Mouse (Mus musculus) neural tube, embryonic 13.5 days (tissue): ENCODE data around the gene Cpsf7. TPM values are rescaled to one million over a fixed set of nuclear protein-coding genes. Genes with fewer than 3 reads are reported as not detected.
"Not testable (repeated sequence)": the region's sequence is repeated elsewhere in the genome, so short reads cannot be mapped to it uniquely, and the experiment has no call there.

Source experiments
- ATAC-seq: fragments of 200-750 bp; cut with Nextera tagmentation; 2 replicates; pipeline ENCODE4 v1.8.0; 2017; ENCODE audit warnings: low read depth, mild to moderate bottlenecking, moderate TSS enrichment, moderate library complexity
- H3K27ac ChIP-seq: fragments of 300-500 bp; sonication (generic); replicated peaks from 2 replicates; pipeline ENCODE4 v1.5.1; 2015; ENCODE audit warnings: moderate library complexity, mild to moderate bottlenecking, inconsistent platforms
- H3K27me3 ChIP-seq: fragments of 300-500 bp; sonication (generic); 2 replicates; pipeline ENCODE4 v1.6.1; 2015; ENCODE audit warnings: mild to moderate bottlenecking, inconsistent platforms
- H3K36me3 ChIP-seq: fragments of 300-500 bp; sonication (generic); 2 replicates; pipeline ENCODE4 v1.6.1; 2015; ENCODE audit warnings: mild to moderate bottlenecking, inconsistent platforms
- H3K4me1 ChIP-seq: fragments of 300-500 bp; sonication (generic); replicated peaks from 2 replicates; pipeline ENCODE4 v1.6.1; 2015; ENCODE audit warnings: inconsistent platforms
- H3K4me2 ChIP-seq: fragments of 300-500 bp; sonication (generic); 2 replicates; pipeline ENCODE4 v1.6.1; 2015; ENCODE audit warnings: inconsistent platforms, mild to moderate bottlenecking, moderate library complexity
- H3K4me3 ChIP-seq: fragments of 300-500 bp; sonication (generic); 2 replicates; pipeline ENCODE4 v1.5.1; 2015; ENCODE audit warnings: mild to moderate bottlenecking, inconsistent platforms
- H3K9ac ChIP-seq: fragments of 300-500 bp; sonication (generic); 2 replicates; pipeline ENCODE4 v1.6.1; 2015; ENCODE audit warnings: moderate library complexity, mild to moderate bottlenecking, inconsistent platforms
- H3K9me3 ChIP-seq: fragments of 300-500 bp; sonication (generic); 2 replicates; pipeline ENCODE4 v1.6.1; 2016; ENCODE audit warnings: inconsistent platforms
- WGBS: fragments of 180-500 bp; shearing (Covaris S2); methylation state at CpG from one replicate; pipeline ENCODE4 v1.1.7; 2015; 5-methylcytosine and 5-hydroxymethylcytosine counted together
- polyA plus RNA-seq: library from polyadenylated mRNA; unstranded; fragments of >200 nt; fragmentation: Nextera tagmentation; extraction: Ambion mirVana; gene quantifications from 2 replicates; pipeline ENCODE4 v1.2.1, GENCODE M21; 2015

Cpsf7 gene
- polyA plus RNA-seq, 1 experiment from 2014 or later, result 47.3 TPM

- Histone ChIP-seq H3K36me3 (peaks cover 10% of the 10 kb centered on the region; the same call in 1 of the 2 replicates), H3K27ac (no peak overlapping the region), H3K4me2 (peak overlapping the region; percentile 75), H3K9me3 (no peaks in the 10 kb centered on the region), H3K4me3 (peak overlapping the region; percentile 98; the same call in 1 of the 2 replicates), H3K4me1 (peaks cover 38% of the 10 kb centered on the region), H3K27me3 (no peaks in the 10 kb centered on the region), H3K9ac (peak overlapping the region; percentile 17; the same call in 1 of the 2 replicates)
- ATAC-seq, result no peak
- 83% methylated on average over 5 of the region's 5 CpGs for WGBS
Observed at GRCm38 (mm10) chr19:10523483-10524080, 1.5 kb upstream of the Cpsf7 start.

- peaks cover 38% of the 10 kb centered on the region for H3K4me1 ChIP-seq
- peak overlapping the region; percentile 98 for H3K27ac ChIP-seq
- WGBS, result under 1% methylated on average over 19 of the region's 19 CpGs
- H3K9ac ChIP-seq, result peak overlapping the region; percentile 99
- peak; percentile 82; the same call in 1 of the 2 replicates for ATAC-seq
- H3K9me3 ChIP-seq, result no peaks in the 10 kb centered on the region
- H3K4me2 ChIP-seq, result peak overlapping the region; percentile 75
- no peaks in the 10 kb centered on the region for H3K27me3 ChIP-seq
- H3K4me3 ChIP-seq, result peak overlapping the region; percentile 98
- peaks cover 10% of the 10 kb centered on the region; the same call in 1 of the 2 replicates for H3K36me3 ChIP-seq
Observed at GRCm38 (mm10) chr19:10524784-10525105, 321 bp upstream of the Cpsf7 start.

GRCm38 (mm10) chr19:10525910-10526309, 844 bp downstream of the Cpsf7 start, which contains the start of gene Sdhaf2:
Gene Sdhaf2 (minus strand): TSS chr19:10526142.
- WGBS, result 1% methylated on average over 11 of the region's 11 CpGs
- Histone ChIP-seq H3K4me1 (peaks cover 38% of the 10 kb centered on the region), H3K9me3 (no peaks in the 10 kb centered on the region), H3K27ac (peak within 1 kb of the TSS; percentile 98), H3K27me3 (no peaks in the 10 kb centered on the region), H3K4me3 (peak within 1 kb of the TSS; percentile 98), H3K36me3 (peaks cover 19% of the 10 kb centered on the region), H3K4me2 (peak within 1 kb of the TSS; percentile 75), H3K9ac (peak within 1 kb of the TSS; percentile 99)
- ATAC-seq, result peak; percentile 29; the same call in 1 of the 2 replicates

GRCm38 (mm10) chr19:10530082-10530481, 5.0 kb downstream of the Cpsf7 start:
- no peak overlapping the region for H3K4me3 ChIP-seq
- peaks cover 21% of the 10 kb centered on the region for H3K4me1 ChIP-seq
- no peak overlapping the region for H3K4me2 ChIP-seq
- H3K9ac ChIP-seq, result no peak overlapping the region
- no peak for ATAC-seq
- peaks cover 52% of the 10 kb centered on the region for H3K36me3 ChIP-seq
- H3K9me3 ChIP-seq, result no peaks in the 10 kb centered on the region
- H3K27me3 ChIP-seq, result no peaks in the 10 kb centered on the region
- no peak overlapping the region for H3K27ac ChIP-seq
- WGBS, result 96% methylated on average over 1 of the region's 1 CpGs

- H3K4me3 ChIP-seq, result no peak overlapping the region
- H3K9me3 ChIP-seq, result no peaks in the 10 kb centered on the region
- 96% methylated on average over 5 of the region's 5 CpGs for WGBS
- H3K27me3 ChIP-seq, result no peaks in the 10 kb centered on the region
- no peak overlapping the region for H3K9ac ChIP-seq
- no peaks in the 10 kb centered on the region for H3K4me1 ChIP-seq
- peaks cover 91% of the 10 kb centered on the region for H3K36me3 ChIP-seq
- no peak for ATAC-seq
- no peak overlapping the region for H3K27ac ChIP-seq
- H3K4me2 ChIP-seq, result no peak overlapping the region
Observed at GRCm38 (mm10) chr19:10539454-10539853, 14.4 kb downstream of the Cpsf7 start.

- Histone ChIP-seq H3K4me2 (peak within 1 kb of the TSS; percentile 71), H3K9ac (peak within 1 kb of the TSS; percentile 82), H3K36me3 (peaks cover 24% of the 10 kb centered on the region), H3K27ac (peak within 1 kb of the TSS; percentile 88), H3K4me3 (peak within 1 kb of the TSS; percentile 64), H3K27me3 (no peaks in the 10 kb centered on the region), H3K9me3 (no peaks in the 10 kb centered on the region), H3K4me1 (peaks cover 24% of the 10 kb centered on the region)
- WGBS, result 1% methylated on average over 43 of the region's 43 CpGs
- ATAC-seq, result peak; percentile 98
Observed at GRCm38 (mm10) chr19:10555624-10556510, 30.8 kb downstream of the Cpsf7 start, which contains the start of gene Tmem216. Gene Tmem216 (minus strand): TSS chr19:10556238.

- Histone ChIP-seq H3K27ac (no peak overlapping the region), H3K9ac (no peak overlapping the region), H3K36me3 (peaks cover 13% of the 10 kb centered on the region; the same call in 1 of the 2 replicates), H3K27me3 (no peaks in the 10 kb centered on the region), H3K4me3 (no peak overlapping the region), H3K4me1 (peaks cover 24% of the 10 kb centered on the region), H3K9me3 (no peaks in the 10 kb centered on the region), H3K4me2 (no peak overlapping the region)
- no peak for ATAC-seq
- WGBS, result 75% methylated on average over 2 of the region's 2 CpGs
Observed at GRCm38 (mm10) chr19:10557001-10557400, 31.9 kb downstream of the Cpsf7 start.

GRCm38 (mm10) chr19:10557430-10557829, 32.4 kb downstream of the Cpsf7 start:
- Histone ChIP-seq H3K27me3 (no peaks in the 10 kb centered on the region), H3K4me2 (no peak overlapping the region), H3K9me3 (no peaks in the 10 kb centered on the region), H3K4me1 (peaks cover 24% of the 10 kb centered on the region), H3K9ac (no peak overlapping the region), H3K4me3 (no peak overlapping the region), H3K36me3 (peaks cover 9% of the 10 kb centered on the region; the same call in 1 of the 2 replicates), H3K27ac (no peak overlapping the region)
- no peak for ATAC-seq
- 64% methylated on average over 2 of the region's 2 CpGs for whole genome bisulfite sequencing

GRCm38 (mm10) chr19:10557837-10558375, 32.8 kb downstream of the Cpsf7 start:
- not testable (repeated sequence) for ATAC-seq

GRCm38 (mm10) chr19:10560108-10560507, 35.0 kb downstream of the Cpsf7 start:
- Histone ChIP-seq H3K27me3 (no peaks in the 10 kb centered on the region), H3K9me3 (no peaks in the 10 kb centered on the region), H3K4me2 (no peak overlapping the region), H3K36me3 (no peaks in the 10 kb centered on the region), H3K27ac (no peak overlapping the region), H3K9ac (no peak overlapping the region), H3K4me1 (peaks cover 13% of the 10 kb centered on the region), H3K4me3 (no peak overlapping the region)
- 29% methylated on average over 5 of the region's 5 CpGs for WGBS
- ATAC-seq, result no peak

More at GRCm38 (mm10) chr19:10557837-10558375, 32.8 kb downstream of the Cpsf7 start:
- H3K4me3 ChIP-seq, H3K9ac ChIP-seq, H3K27ac ChIP-seq, H3K4me2 ChIP-seq, H3K9me3 ChIP-seq, H3K36me3 ChIP-seq, H3K27me3 ChIP-seq: not testable (repeated sequence)
- 74% methylated on average over 4 of the region's 4 CpGs for WGBS
- peaks cover 24% of the 10 kb centered on the region for H3K4me1 ChIP-seq

- no peak for ATAC-seq
- H3K27ac ChIP-seq, result no peak overlapping the region
- peak overlapping the region; percentile 12; the same call in 1 of the 2 replicates for H3K9ac ChIP-seq
- no peaks in the 10 kb centered on the region for H3K27me3 ChIP-seq
- no peaks in the 10 kb centered on the region for H3K9me3 ChIP-seq
- no peaks in the 10 kb centered on the region for H3K36me3 ChIP-seq
- no peak overlapping the region for H3K4me3 ChIP-seq
- H3K4me2 ChIP-seq, result no peak overlapping the region
- WGBS, result 76% methylated on average over 6 of the region's 6 CpGs
- peaks cover 3% of the 10 kb centered on the region; the same call in 1 of the 2 replicates for H3K4me1 ChIP-seq
Observed at GRCm38 (mm10) chr19:10561558-10562314, 36.7 kb downstream of the Cpsf7 start.
